Mouse (Mus musculus) ovary, adult 18-20 months (tissue): ENCODE results near the gene Syne1.
A peak's percentile ranks its signal among the peaks of the same experiment; 100 is the strongest.

Experiments used
- DNase-seq: peaks from one replicate; pipeline ENCODE4 v3.0.0; 2022; ENCODE audit warnings: low spot score, mixed read lengths

Syne1 gene

GRCm38 (mm10) chr10:5305555-5305954, 245.7 kb downstream of the Syne1 start:
- DNase-seq: no peak

- no peak for DNase-seq
Measured at GRCm38 (mm10) chr10:5295291-5295891, 255.9 kb downstream of the Syne1 start.

DNA sequence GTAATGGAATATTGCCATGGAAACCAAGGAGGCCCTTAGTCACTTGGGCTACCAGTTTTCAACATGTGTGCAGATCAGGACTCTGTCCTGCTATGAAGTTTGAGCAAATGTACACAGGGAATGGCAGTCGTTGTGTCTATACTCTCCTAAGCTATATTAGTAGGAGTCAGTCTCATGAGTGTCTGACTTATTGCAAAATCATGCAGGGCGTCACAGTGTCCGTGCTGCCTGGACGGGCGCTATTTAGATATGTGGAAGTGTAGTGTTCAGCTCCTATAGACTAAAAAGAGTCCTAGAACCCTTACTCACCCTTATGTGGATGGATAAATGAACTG, 261.7 kb downstream of the Syne1 start:
- DNase-seq: no peak

DNA sequence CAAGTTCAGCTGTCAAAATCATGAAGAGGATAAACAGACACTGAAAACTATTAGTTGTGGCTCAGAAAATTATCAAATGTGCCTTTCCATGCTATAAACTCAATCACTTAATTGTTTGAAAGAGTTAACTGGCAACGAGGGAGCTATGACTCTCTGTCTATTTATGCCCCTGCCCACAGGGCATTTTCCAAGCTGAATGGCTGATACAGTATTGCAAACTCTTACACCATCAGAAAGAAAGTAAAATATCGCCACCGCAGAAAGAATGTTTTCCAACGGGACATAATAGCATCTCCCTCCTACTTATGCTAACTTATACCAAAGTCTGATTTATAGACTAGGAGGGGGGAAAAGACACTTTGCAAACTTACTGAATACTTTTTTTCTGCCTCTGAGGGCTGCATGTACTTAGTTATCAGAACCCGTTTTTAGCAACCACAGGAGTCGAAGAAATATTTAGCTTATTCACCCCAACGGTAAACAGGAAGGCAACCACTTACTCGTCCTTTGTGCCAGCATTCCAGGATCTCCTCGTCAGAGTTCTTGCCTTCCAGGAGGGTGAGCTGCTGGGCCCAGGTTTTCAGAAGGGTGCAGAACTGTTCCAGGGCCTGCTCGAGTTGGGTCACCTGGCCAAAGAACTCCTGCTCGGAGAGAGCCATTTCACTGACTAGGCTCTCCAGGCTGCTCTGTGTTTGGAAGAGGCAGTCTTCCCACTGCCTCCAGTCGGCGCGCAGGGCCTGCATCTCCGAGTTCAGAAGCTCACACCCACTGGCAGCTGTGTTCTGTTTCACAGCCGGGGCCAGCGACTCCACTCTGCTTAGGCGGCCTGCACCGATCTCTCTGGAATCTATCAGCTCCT, 262.3 kb downstream of the Syne1 start:
- DNase-seq: peak; percentile 51

DNA sequence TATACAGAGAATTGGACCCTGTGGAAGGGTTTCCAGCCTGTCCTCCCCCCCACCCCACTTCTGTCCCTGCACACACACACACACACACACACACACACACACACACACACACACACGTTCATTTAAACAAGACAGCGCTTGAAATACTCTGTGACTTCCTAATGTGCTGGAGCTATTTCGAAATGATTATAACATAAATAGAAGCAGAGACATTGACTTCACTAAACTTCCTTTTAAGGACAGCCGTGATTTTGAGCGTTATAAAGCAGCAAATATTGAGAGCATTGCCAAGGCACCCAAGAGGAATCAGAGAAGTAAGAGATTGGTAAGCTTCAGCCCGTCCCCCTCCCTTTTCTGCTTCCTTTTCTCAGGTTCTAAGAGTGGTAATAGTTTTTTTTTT, 263.0 kb downstream of the Syne1 start:
- no peak for DNase-seq

GRCm38 (mm10) chr10:5275769-5276168, 275.5 kb downstream of the Syne1 start:
- no peak for DNase-seq

GRCm38 (mm10) chr10:5270641-5271040, 280.6 kb downstream of the Syne1 start:
- DNase-seq: no peak

- no peak for DNase-seq
Measured at GRCm38 (mm10) chr10:5264418-5264817, 286.9 kb downstream of the Syne1 start.

DNA sequence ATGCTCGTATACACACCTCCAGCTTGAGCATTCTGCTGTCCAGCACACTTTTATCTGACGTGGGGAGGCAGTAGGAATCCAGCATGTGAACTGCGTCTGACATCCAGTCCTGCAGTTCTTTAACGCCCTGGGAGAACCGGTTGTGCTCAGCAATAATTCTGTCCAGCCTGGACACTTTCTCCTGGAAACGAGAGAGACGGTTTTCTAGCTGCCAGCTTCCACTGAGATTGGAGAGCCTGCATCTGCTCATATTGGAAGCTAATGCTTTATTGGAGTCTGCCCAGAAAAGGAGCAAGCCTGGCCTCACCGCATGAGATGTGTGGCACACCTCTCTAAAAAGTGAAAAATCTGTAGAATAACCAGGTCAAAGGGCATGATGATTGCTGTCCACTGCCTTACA, 288.6 kb downstream of the Syne1 start:
- DNase-seq: no peak

GRCm38 (mm10) chr10:5256686-5257085, 294.6 kb downstream of the Syne1 start:
- DNase-seq: no peak

GRCm38 (mm10) chr10:5253752-5254151, 297.5 kb downstream of the Syne1 start:
- DNase-seq: no peak

DNA sequence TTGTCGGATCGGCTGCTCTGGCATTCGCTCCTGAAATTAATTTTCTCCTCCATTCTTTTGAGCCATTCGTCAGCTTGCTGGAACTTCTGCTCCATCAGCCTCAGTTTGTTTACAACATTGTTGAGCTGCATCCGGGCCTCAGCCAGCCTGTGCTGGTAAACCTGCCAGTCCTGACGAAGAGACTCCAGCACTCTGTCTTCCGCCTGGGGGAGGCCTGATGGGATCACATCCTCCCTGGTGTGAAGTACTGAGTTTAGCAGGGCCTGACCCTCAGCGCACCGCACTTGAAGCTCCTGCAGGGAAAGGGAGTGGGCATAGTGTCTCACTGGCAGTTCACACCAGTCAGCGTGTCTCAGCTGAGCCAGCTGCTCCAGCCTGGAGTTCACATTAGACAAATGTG, 300.6 kb downstream of the Syne1 start:
- no peak for DNase-seq

- DNase-seq: no peak
Measured at GRCm38 (mm10) chr10:5239680-5240079, 311.6 kb downstream of the Syne1 start.

DNA sequence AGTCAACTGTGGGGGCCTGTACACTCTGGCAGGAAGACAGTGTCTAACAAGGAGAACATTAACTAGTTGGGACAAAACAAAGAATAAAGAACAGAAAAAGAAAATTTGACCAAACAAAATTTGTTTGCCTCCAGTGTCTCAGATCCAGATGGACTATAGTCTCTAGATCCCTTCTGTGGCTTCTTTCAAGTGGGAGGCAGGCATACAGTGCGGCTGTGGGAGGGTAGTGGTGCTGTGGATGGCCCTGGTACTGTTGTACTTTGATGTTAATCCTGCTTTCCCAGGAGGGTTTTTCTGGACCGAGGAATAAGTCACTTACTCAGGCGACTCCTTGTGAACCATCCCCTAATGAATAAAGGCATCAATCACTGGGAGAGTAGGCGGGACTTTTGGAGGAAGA, 314.4 kb downstream of the Syne1 start:
- DNase-seq: no peak

GRCm38 (mm10) chr10:5236171-5236570, 315.1 kb downstream of the Syne1 start:
- DNase-seq: no peak

- no peak for DNase-seq
Measured at GRCm38 (mm10) chr10:5234721-5235501, 316.4 kb downstream of the Syne1 start.

GRCm38 (mm10) chr10:5229129-5229528, 322.2 kb downstream of the Syne1 start:
- no peak for DNase-seq

- no peak for DNase-seq
Measured at GRCm38 (mm10) chr10:5227395-5228076, 323.7 kb downstream of the Syne1 start.

DNA sequence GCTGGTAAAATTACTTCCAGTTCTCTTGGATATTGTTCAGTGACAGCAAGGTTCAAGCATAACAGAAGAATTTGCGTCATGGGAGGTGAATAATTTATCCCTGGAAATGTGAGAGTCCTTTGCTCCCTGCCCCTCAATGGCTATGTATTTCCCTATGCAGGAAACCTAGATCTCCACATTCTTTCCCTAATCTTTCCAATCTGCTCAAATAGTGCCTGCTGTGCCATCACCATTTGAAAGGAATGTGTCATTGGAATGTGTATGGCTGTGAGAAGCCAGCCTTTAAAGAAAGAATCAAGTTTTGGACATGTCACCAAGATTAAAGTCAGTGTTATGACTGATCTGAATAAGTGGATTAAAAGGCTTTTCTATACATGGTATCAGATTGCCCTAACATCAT, 335.3 kb downstream of the Syne1 start:
- DNase-seq: no peak

DNA sequence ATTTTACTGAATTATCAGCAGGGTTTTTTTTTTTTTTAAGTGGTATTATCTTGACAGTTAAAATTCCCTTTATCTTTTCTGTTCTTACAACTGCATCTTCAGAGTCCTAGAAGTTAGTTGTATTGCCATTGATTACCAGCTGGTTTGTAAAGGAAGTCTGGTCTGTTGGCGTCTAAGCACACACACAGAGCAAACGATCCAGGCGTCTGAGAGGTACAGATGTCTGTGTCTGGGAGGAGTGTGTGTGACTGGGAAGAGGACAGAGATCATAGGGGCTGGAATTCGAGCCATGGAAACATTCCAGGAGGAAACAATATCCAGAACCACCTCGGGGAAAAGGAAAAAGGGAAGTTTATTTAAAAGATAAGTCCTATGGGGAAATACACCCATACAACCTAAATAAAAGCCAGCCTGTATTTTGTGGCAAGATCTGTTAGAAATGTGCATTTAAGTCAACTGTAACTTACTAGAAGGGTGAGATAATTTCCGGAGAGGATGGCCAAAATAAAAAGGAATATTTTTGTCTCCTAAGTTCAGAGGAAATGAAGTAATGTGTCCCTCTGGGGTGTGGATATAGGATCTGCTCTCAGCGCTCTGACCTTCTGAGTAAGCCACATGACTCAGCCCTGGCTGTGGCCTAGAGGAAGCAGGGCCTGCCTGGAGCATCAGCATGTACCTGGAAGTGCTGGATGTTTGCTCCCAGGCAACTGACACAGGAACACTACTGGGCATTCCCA, 343.2 kb downstream of the Syne1 start:
- no peak for DNase-seq

DNA sequence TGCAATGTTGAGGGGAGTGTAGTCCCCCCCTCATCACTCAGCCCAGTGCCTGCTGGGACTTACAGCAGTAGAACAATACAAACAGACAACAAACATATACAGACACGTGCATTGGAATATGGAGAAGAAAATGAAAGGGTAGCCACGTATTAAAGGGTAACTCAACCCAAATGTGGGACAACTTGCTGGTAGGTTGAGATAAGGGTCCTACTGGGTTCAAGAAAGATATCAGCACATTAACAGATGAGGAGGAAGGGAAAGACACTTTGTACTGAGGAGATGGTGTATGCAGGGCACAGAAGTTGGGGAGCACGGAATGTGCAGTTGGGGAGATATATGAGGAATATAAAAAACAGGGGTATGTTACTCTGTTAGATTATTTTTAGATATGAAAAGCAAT, 345.3 kb downstream of the Syne1 start:
- DNase-seq: no peak

DNA sequence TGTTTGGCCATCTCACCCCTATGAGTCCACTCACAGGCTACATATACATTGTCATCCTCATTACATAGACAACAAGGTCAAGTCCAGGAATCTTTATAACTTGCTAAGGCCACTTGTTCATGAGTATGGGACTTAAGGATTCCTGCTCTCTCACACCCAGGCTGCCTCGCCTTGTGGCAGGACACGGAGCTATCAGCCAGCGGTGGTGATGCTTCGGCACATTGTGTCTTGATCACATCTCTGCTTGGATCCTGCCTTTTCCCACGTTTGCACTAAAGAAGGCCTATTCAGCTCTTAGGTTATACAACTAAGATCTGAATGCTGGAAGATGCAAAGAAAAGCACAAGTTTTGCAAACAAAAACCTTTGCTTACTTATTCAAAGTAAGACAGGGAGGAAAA, 345.7 kb downstream of the Syne1 start:
- no peak for DNase-seq
